Mouse (Mus musculus) midbrain, embryonic 16.5 days (tissue): ENCODE results near the gene Ip6k1. TPM values are rescaled to one million over a fixed set of nuclear protein-coding genes. Genes with fewer than 3 reads are reported as not detected.
A peak's percentile ranks its signal among the peaks of the same experiment; 100 is the strongest.

Experiments used
- ATAC-seq: fragments of 200-750 bp; cut with Nextera tagmentation; 2 replicates; pipeline ENCODE4 v1.8.0; 2017; ENCODE audit warnings: moderate TSS enrichment
- H3K27ac ChIP-seq: fragments of 300-500 bp; sonication (generic); 2 replicates; pipeline ENCODE4 v1.5.1; 2014; ENCODE audit warnings: mild to moderate bottlenecking, low read length, mixed read lengths
- H3K27me3 ChIP-seq: fragments of 300-500 bp; sonication (generic); 2 replicates; pipeline ENCODE4 v1.6.1; 2014; ENCODE audit warnings: low read depth, low read length, mixed read lengths; ENCODE audit not compliant: control insufficient read depth, insufficient read depth
- H3K36me3 ChIP-seq: fragments of 300-500 bp; sonication (generic); 2 replicates; pipeline ENCODE4 v1.6.1; 2014; ENCODE audit warnings: mild to moderate bottlenecking, low read length, moderate library complexity, mixed read lengths; ENCODE audit not compliant: control insufficient read depth, insufficient read depth
- H3K4me1 ChIP-seq: fragments of 300-500 bp; sonication (generic); 2 replicates; pipeline ENCODE4 v1.6.1; 2014; ENCODE audit warnings: mild to moderate bottlenecking, low read length, mixed read lengths; ENCODE audit not compliant: control insufficient read depth, insufficient read depth
- H3K4me2 ChIP-seq: fragments of 300-500 bp; sonication (generic); 2 replicates; pipeline ENCODE4 v1.6.1; 2014; ENCODE audit warnings: mild to moderate bottlenecking, low read length, mixed read lengths
- H3K4me3 ChIP-seq: fragments of 300-500 bp; sonication (generic); 2 replicates; pipeline ENCODE4 v1.5.1; 2014; ENCODE audit warnings: low read depth, mild to moderate bottlenecking, low read length, moderate library complexity, mixed read lengths
- H3K9ac ChIP-seq: fragments of 300-500 bp; sonication (generic); 2 replicates; pipeline ENCODE4 v1.6.1; 2014; ENCODE audit warnings: low read depth, low read length, mixed read lengths
- H3K9me3 ChIP-seq: fragments of 300-500 bp; sonication (generic); replicated peaks from 2 replicates; pipeline ENCODE4 v1.6.1; 2014; ENCODE audit warnings: mild to moderate bottlenecking, low read length, mixed read lengths; ENCODE audit not compliant: control insufficient read depth, poor library complexity, severe bottlenecking
- WGBS: fragments of 180-500 bp; shearing (Covaris S2); extraction: QIAGEN DNeasy Blood & Tissue Kit; methylation state at CpG from one replicate; pipeline ENCODE4 v1.1.7; 2014; 5-methylcytosine and 5-hydroxymethylcytosine counted together
- polyA plus RNA-seq: library from polyadenylated mRNA; unstranded; fragments of >200 nt; fragmentation: Nextera tagmentation; extraction: Ambion mirVana; gene quantifications from 2 replicates; pipeline ENCODE4 v1.2.1, GENCODE M21; 2015

Ip6k1 gene
- polyA plus RNA-seq, 1 experiment from 2014 or later, result 118 TPM

DNA sequence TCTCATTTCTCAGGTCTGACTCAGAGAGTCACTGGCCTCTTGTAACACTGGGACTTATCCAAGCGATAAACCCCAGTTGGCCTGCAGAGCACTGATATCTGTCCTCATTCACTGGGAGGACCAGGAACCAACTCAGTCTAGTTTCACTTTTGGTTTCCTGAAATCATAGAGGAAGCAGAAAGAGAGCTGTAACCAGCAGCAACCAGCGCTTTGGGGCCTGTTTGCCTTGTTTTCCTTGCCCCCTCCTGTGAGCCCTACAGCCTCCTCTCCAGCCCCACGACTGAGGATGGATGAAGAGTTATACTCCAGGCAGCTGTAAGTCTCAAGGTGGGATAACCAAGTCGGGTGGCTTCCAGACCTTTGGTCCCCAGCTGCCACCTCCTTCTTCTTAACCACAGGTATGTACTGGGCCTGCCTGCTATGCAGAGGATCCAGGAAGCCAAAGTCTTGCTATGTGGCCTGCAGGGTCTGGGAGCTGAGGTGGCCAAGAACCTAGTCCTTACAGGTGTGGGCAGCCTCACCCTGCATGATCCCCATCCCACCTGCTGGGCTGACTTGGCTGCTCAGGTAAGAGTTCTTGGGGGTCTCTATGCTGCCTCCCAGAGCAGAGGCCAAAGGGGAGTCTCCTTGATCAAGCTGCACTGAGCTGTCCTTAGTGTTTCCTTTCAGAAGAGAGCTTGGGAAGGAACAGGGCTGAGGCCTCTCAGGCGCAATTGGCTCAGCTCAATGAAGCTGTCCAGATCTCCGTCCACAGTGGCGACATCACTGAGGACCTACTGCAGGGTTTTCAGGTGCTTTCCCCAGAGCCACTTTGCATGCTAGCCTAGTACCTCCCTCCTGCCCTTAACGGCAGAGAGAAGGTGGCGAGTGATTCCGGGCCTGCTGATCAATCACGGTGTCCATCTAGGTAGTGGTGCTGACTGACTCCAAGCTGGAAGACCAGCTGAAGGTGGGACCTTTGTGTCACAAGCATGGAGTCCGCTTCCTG lies 26.6 kb upstream of the Ip6k1 start, which contains the start of gene Uba7:
Gene Uba7, plus strand, starts transcription at position 107 of the 988 bp plus-strand sequence.
- Histone ChIP-seq H3K36me3 (0 out of 2 replicates have a peak, but pooled peaks cover 2% of the 10 kb centered on the region), H3K4me2 (no peak within 1 kb of the TSS), H3K9me3 (no peaks in the 10 kb centered on the region), H3K27me3 (no peaks in the 10 kb centered on the region), H3K4me1 (no peaks in the 10 kb centered on the region), H3K4me3 (no peak within 1 kb of the TSS), H3K9ac (no peak within 1 kb of the TSS), H3K27ac (no peak within 1 kb of the TSS)
- 73% methylated on average over 12 of the region's 12 CpGs for WGBS
- no peak for ATAC-seq

DNA sequence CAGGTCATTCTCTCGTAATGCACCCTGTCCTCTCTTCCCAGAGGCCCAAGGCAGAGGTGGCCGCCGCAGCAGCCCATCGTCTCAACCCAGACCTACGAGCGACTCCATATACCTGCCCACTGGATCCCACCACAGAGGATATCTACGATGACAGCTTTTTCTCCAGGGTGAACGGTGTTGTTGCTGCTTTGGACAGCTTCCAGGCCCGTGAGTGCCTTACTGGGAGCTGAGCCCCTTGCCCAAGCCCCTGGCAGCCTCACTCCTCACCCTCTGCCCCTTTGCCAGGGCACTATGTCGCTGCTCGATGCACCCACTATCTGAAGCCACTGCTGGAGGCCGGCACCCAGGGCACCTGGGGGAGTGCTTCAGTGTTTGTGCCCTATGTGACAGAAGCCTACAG lies 23.5 kb upstream of the Ip6k1 start:
- no peak for ATAC-seq
- no peak overlapping the region for H3K27ac ChIP-seq

DNA sequence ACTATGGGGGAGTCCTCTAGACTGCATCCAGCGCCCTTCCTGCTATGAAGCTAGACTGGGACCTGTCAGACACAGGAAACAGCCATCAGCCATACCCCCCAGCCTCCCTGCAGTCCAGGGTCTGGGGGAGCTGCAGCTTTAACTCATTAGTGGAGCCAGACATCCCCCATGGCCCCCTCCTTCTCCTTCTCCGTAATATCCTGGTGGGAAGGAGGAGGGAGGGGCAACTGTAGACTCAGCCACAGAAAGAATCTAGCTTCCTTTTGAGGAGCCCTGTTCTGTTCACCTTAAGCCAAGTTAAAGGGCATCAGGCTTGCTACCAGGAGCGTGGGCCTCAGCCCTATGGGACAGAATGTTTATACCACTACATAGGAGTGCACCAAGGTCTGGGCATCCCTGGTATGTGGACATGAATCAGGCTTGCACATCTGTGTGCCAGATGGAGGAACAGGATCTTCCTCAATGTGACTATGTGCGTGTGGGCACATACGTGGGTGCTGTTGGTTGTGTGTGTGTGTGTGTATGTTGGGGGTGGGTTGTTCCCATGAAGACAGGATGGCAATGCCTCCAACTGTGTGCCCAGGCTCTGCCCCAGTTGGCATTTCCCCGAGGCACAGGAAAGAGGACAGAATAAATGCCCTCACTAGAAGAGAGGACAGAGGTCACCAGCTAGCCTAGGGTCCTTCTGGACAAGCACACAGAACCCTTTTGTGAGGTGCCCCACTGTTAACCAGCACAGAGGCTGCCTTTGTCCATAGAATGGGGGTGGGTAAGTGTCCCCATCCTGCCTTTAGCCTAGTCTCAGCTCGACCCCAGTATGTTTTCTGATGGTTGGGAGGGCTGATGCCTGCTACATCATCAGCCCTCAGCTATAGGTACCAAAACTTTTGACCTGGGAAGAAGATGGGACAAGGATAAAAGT lies 20.4 kb upstream of the Ip6k1 start:
- no peaks in the 10 kb centered on the region for H3K9me3 ChIP-seq
- H3K36me3 ChIP-seq, result no peaks in the 10 kb centered on the region
- peaks cover 10% of the 10 kb centered on the region for H3K4me1 ChIP-seq
- H3K27ac ChIP-seq, result peak overlapping the region; percentile 67
- H3K4me2 ChIP-seq, result no peak overlapping the region
- 63% methylated on average over 7 of the region's 7 CpGs for WGBS
- H3K4me3 ChIP-seq, result 0 out of 2 replicates have a peak overlapping the region, but pooled peaks have one; percentile 3
- peaks cover 7% of the 10 kb centered on the region for H3K27me3 ChIP-seq
- 0 out of 2 replicates have a peak overlapping the region, but pooled peaks have one; percentile 0 for H3K9ac ChIP-seq
- no peak for ATAC-seq

More for the DNA sequence above, 23.5 kb upstream of the Ip6k1 start:
- Histone ChIP-seq H3K4me3 (no peak overlapping the region), H3K4me2 (no peak overlapping the region), H3K9me3 (no peaks in the 10 kb centered on the region), H3K27me3 (peaks cover under 1% of the 10 kb centered on the region; the same call in 1 of the 2 replicates), H3K36me3 (no peaks in the 10 kb centered on the region), H3K9ac (no peak overlapping the region), H3K4me1 (peaks cover 2% of the 10 kb centered on the region; the same call in 1 of the 2 replicates)
- 89% methylated on average over 12 of the region's 12 CpGs for WGBS

DNA sequence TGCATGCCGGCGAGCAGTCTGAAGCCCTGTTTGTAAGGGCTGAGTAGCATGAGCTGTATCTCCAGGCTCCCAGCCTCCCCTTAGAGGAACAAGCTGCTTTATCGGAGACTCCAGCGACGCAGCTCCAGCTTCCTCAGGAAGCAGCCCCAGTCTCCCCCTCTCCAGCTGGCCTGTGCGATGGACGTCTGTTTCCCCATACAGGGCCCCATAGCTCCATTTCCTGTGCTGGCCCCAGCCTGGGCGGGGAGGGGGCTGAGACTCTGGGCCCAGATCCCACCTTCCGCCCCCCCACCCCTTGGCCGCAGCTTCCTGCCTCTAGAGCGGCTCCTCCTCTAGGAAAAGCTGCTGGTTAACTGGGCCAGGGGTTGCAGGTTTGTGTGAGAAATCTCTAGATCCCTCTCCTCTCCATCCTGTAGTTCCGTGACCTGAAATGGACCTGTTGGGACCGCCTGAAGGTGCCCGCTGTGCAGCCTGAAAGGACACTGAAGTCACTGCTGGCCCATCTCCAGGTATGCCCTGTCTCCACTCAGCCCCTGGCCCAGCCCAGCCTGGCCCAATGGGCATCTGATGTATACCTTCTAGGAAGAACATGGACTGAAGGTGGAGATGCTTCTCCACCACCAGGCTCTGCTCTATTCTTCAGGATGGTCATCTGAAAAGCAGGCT lies 19.5 kb upstream of the Ip6k1 start, which contains the start of gene Gm20661:
Gene Gm20661, plus strand, starts transcription at position 378 of the 666 bp plus-strand sequence.
- Histone ChIP-seq H3K27me3 (peaks cover 7% of the 10 kb centered on the region), H3K36me3 (no peaks in the 10 kb centered on the region), H3K4me1 (peaks cover 10% of the 10 kb centered on the region), H3K4me2 (peak within 1 kb of the TSS; percentile 89; the same call in 1 of the 2 replicates), H3K27ac (peak within 1 kb of the TSS; percentile 75), H3K4me3 (0 out of 2 replicates have a peak within 1 kb of the TSS, but pooled peaks have one; percentile 3), H3K9me3 (no peaks in the 10 kb centered on the region), H3K9ac (no peak within 1 kb of the TSS)
- WGBS, result 65% methylated on average over 14 of the region's 14 CpGs
- no peak for ATAC-seq

DNA sequence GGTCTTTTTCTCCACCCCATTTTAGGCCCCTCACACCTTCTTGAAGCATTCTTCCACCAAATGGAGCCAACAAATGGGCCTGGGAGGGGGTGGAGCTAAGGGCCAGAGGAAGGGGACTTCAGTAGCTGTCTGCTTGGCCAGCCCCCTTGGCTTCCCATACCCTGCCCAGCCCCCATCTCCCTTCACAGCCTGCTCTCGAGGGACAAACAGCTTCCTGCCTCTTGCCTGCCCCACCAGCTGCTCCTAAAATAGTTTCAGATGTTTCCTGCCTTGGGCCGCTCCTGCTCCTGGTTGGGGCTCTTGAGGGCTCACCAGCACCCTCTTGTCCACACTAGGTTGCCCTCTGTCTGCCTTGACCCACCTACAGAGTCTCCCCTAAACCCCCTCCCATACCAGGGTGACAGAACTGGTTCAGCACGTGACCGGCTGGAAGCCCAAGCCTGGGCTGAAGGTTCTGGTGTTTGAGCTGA lies 18.8 kb upstream of the Ip6k1 start:
- Histone ChIP-seq H3K4me3 (no peak overlapping the region), H3K9ac (no peak overlapping the region), H3K4me1 (peaks cover 10% of the 10 kb centered on the region), H3K36me3 (no peaks in the 10 kb centered on the region), H3K9me3 (no peaks in the 10 kb centered on the region), H3K27me3 (peaks cover 7% of the 10 kb centered on the region), H3K27ac (peak overlapping the region; percentile 75), H3K4me2 (peak overlapping the region; percentile 89; the same call in 1 of the 2 replicates)
- no peak for ATAC-seq
- 57% methylated on average over 4 of the region's 4 CpGs for WGBS

DNA sequence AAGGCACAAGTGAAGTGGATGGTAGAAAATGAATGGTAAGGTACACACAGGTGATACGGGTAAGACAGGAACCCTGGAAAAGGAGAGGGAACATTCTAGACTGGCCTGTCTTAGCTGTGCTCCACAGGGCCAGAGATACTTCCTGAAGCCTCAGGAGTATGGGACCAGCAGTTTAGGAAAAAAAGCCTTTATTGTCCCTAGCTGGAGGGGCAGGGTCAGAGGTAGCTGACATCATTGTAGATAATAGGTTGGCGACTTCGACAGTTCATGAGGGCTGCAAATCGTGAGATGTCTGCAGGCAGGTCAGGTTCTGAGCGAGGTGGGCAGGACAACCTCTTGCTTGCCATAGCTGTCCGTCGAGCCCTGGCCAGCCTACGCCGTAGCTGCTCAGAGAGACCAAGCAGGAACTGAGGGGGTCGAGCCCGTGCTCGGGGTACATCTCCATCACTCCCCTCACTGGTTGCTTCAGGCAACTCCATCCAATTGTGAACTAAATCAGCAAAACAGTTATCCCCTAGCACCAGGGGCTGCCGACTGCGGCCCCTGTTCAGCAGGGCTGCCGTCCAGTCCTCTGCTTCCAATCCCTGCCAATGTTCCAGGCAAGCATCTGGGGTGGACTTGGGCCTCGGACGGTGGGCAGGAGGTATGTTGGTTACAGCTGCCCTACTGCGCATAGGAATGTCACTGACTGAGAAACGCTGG lies 18.1 kb upstream of the Ip6k1 start:
- ATAC-seq, result no peak
- Histone ChIP-seq H3K9me3 (no peaks in the 10 kb centered on the region), H3K4me3 (peak overlapping the region; percentile 49; the same call in 1 of the 2 replicates), H3K27ac (peak overlapping the region; percentile 58), H3K9ac (peak overlapping the region; percentile 59), H3K4me1 (peaks cover 10% of the 10 kb centered on the region), H3K36me3 (no peaks in the 10 kb centered on the region), H3K4me2 (peak overlapping the region; percentile 89), H3K27me3 (peaks cover 7% of the 10 kb centered on the region)
- 76% methylated on average over 19 of the region's 19 CpGs for WGBS

DNA sequence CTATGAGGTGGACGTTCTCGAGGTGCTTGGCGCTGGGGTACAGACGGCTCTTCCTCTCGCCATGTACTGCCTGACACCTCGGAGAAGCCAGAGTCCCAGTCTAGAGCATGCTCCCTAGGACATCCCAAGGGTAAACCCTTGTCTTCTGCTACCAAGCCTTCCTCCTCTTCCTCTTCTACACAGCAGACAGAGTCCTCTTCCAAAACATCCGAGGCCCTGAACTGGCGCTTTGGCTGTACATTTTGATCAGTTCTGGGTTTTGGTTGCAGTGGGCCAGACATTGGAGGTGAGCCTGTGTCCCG lies 17.6 kb upstream of the Ip6k1 start:
- H3K27ac ChIP-seq, result peak overlapping the region; percentile 46
- H3K4me1 ChIP-seq, result peaks cover 10% of the 10 kb centered on the region
- H3K36me3 ChIP-seq, result no peaks in the 10 kb centered on the region
- peak overlapping the region; percentile 59 for H3K9ac ChIP-seq
- peak overlapping the region; percentile 89 for H3K4me2 ChIP-seq
- ATAC-seq, result no peak
- peaks cover 7% of the 10 kb centered on the region for H3K27me3 ChIP-seq
- peak overlapping the region; percentile 49 for H3K4me3 ChIP-seq
- 70% methylated on average over 9 of the region's 9 CpGs for WGBS
- H3K9me3 ChIP-seq, result no peaks in the 10 kb centered on the region
